In the genomic region with DNA sequence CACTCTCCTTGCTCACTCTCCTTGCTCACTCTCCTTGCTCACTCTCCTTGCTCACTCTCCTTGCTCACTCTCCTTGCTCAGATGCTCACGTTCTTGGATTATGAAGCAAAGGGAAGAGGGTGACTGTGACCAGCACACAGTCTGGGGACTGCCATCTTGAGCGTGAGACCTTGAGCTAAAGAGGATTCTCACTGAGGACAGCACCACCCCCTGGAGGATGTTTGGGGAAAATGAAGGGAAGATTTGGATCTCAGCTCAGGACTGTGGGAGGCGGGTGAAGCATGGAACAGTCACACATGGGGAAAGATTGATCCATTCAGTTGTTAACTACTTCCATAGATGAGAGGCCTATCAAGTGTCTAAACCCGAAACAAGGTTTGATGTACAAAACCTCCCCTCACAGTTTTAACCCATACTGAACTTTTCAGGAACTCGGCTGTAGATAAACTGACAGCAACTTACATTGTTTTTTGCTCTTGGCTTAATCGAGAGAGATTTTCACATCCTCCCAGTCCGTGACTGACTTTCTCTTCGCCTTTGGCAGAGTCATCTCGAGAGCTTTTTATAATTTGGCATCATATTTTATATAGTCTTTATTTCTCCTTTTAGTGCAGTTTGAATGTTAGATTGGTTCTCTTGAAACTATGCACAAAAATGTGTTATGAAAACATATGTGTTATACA, we compare ENCODE assay signal across 15 mouse cellular contexts. TPM values are rescaled to one million over a fixed set of nuclear protein-coding genes. Genes with fewer than 3 reads are reported as not detected.
DNase-seq lines count a peak whose midpoint lies in the region; TF ChIP-seq lines count a peak whose summit lies in the region.
"Had no signal": no experiment of that assay in that cellular context is flagged by ENCODE, and none has a peak within 500 bp of the region (broad histone marks: within the 10 kb centered on the region; RNA-seq: fewer than 3 reads in every experiment).

No protein-coding gene starts in this region.

- peaks cover 4 to 7% of the 10 kb centered on the region in 2 experiments for H3K4me1 ChIP-seq in CH12.LX (ENCODE audit: control insufficient read depth in 1 of 2, insufficient read depth in 2 of 2)
- H3K4me1 ChIP-seq in cortical plate, adult 2 months (ENCODE audit: control insufficient read depth, insufficient read depth, low read length): no peaks in the 10 kb centered on the region
- H3K4me1 ChIP-seq in hindbrain, embryonic 10.5 days (replicated peaks): peaks cover 12% of the 10 kb centered on the region
- H3K4me1 ChIP-seq: midbrain, embryonic 12.5 days had no signal

- no peaks in the 10 kb centered on the region for H3K27me3 ChIP-seq in CH12.LX (replicated peaks)
- H3K27me3 ChIP-seq in hindbrain, embryonic 10.5 days (ENCODE audit: insufficient read depth, poor library complexity, severe bottlenecking): peaks cover 6% of the 10 kb centered on the region
- H3K27me3 ChIP-seq: liver, embryonic 15.5 days had no signal

- H3K79me2 ChIP-seq in CH12.LX (replicated peaks; ENCODE audit: control insufficient read depth, extremely low read depth, insufficient read depth, poor library complexity, severe bottlenecking): no peaks in the 10 kb centered on the region

- WGBS in hindbrain, embryonic 10.5 days: 76% methylated on average over 9 of the region's 9 CpGs

- in situ Hi-C loops in CH12.LX (cut with MboI; ENCODE audit: low pct_ligation_motif_present, low pct_unique_long_range_greater_than_20kb, low sequenced_read_pairs): no loop called here

- H3K27ac ChIP-seq in left cerebral cortex, adult 2 months: no peak overlapping the region
- no peak overlapping the region for H3K27ac ChIP-seq in CH12.LX (ENCODE audit: insufficient read depth, low read depth)
- no peak overlapping the region for H3K27ac ChIP-seq in cortical plate, adult 2 months (ENCODE audit: insufficient read depth, low read length)
- H3K27ac ChIP-seq in hindbrain, embryonic 10.5 days: no peak overlapping the region
- H3K27ac ChIP-seq: liver, embryonic 15.5 days; midbrain, embryonic 12.5 days had no signal

- peak; percentile 46 for TF ChIP-seq RAD21 in CH12.LX (IDR thresholded peaks at IDR 0.05; ENCODE audit: low read depth, low read length)

- H3K4me2 ChIP-seq in CH12.LX (ENCODE audit: insufficient read depth, low read depth, poor library complexity, severe bottlenecking): no peak overlapping the region
- H3K4me2 ChIP-seq: liver, embryonic 15.5 days; midbrain, embryonic 12.5 days had no signal

- peak; percentile 34 for TF ChIP-seq CTCF in left cerebral cortex, adult 2 months (IDR thresholded peaks at IDR 0.05)
- TF ChIP-seq CTCF in CH12.LX (conservative IDR thresholded peaks at IDR 0.05 in 1 of 2, IDR thresholded peaks at IDR 0.05 in 1 of 2; ENCODE audit: low read depth in 2 of 2, low read length in 2 of 2): peak; percentile 16 to 54; a peak in 2 of 4 replicates
- peak; percentile 33 for TF ChIP-seq CTCF in cortical plate, adult 2 months (IDR thresholded peaks at IDR 0.05; ENCODE audit: extremely low read depth, insufficient read depth, low read length)

- peaks cover 2% of the 10 kb centered on the region for H3K9me3 ChIP-seq in CH12.LX (replicated peaks; ENCODE audit: low read length)
- H3K9me3 ChIP-seq in hindbrain, embryonic 10.5 days: no peaks in the 10 kb centered on the region
- H3K9me3 ChIP-seq: liver, embryonic 15.5 days; midbrain, embryonic 12.5 days had no signal

- peak; percentile 8 to 42 for DNase-seq in adrenal gland, postnatal 36 days
- no peak for DNase-seq in adrenal gland, adult 18-20 months (ENCODE audit: low spot score in 2 of 2)
- DNase-seq in left cerebral cortex, adult 2 months (ENCODE audit: extremely low spot score in 1 of 2, low spot score in 2 of 2): no peak
- DNase-seq in left cerebral cortex, adult 9 months (ENCODE audit: low spot score in 2 of 2): no peak
- no peak for DNase-seq in CH12.LX (ENCODE audit: extremely low read depth)
- no peak for DNase-seq in ovary, postnatal 10 days (ENCODE audit: low spot score)
- DNase-seq in hindbrain, embryonic 10.5 days (ENCODE audit: low spot score): no peak
- DNase-seq: cerebellum, adult 11-12 months; gastrocnemius, postnatal 10 days; kidney, adult 11 months; layer of hippocampus, postnatal 36 days; thymus, postnatal 4 days had no signal

- H3K9ac ChIP-seq in CH12.LX (ENCODE audit: insufficient read depth, low read depth): no peak overlapping the region
- H3K9ac ChIP-seq: liver, embryonic 15.5 days; midbrain, embryonic 12.5 days had no signal

- no peak overlapping the region for H3K4me3 ChIP-seq in left cerebral cortex, adult 2 months
- no peak overlapping the region for H3K4me3 ChIP-seq in CH12.LX (replicated peaks in 1 of 3; ENCODE audit: low read depth in 2 of 3, low read length in 2 of 3, poor library complexity in 1 of 3)
- no peak overlapping the region for H3K4me3 ChIP-seq in cortical plate, adult 2 months (ENCODE audit: insufficient read depth, low read length)
- H3K4me3 ChIP-seq in hindbrain, embryonic 10.5 days: no peak overlapping the region
- H3K4me3 ChIP-seq: liver, embryonic 15.5 days; midbrain, embryonic 12.5 days had no signal

- TF ChIP-seq EP300 in CH12.LX (IDR thresholded peaks at IDR 0.05; ENCODE audit: low read length): no peak

- H3K36me3 ChIP-seq in CH12.LX (replicated peaks in 1 of 2; ENCODE audit: control insufficient read depth in 1 of 2, insufficient read depth in 1 of 2, low read length in 1 of 2): no peaks in the 10 kb centered on the region
- no peaks in the 10 kb centered on the region for H3K36me3 ChIP-seq in hindbrain, embryonic 10.5 days
- H3K36me3 ChIP-seq: liver, embryonic 15.5 days; midbrain, embryonic 12.5 days had no signal

- dilution Hi-C loops in CH12.LX (cut with MboI; ENCODE audit: extremely low pct_ligation_motif_present, extremely low pct_unique_long_range_greater_than_20kb, low sequenced_read_pairs): no loop called here

- intact Hi-C loops in left cerebral cortex, adult 2 months (cut with DNase I): no loop called here

- no peak for TF ChIP-seq POLR2A in CH12.LX (IDR thresholded peaks at IDR 0.05; ENCODE audit: low read depth, low read length)
- TF ChIP-seq POLR2A in cortical plate, adult 2 months (IDR thresholded peaks at IDR 0.05; ENCODE audit: extremely low read depth, insufficient read depth, low read length): no peak

TF ChIP-seq in CH12.LX, 34 proteins besides CTCF, POLR2A, EP300 and RAD21:
- TF ChIP-seq USF2 (conservative IDR thresholded peaks at IDR 0.05; ENCODE audit: low read depth, low read length): no peak
- TF ChIP-seq SMC3 (IDR thresholded peaks at IDR 0.05; ENCODE audit: low read depth, low read length): peak; percentile 40

RNA-seq across cellular contexts. Expression of a gene that starts 7.9 kb away (rescaled TPM):
- 10 to 100 TPM; 25.3 to 34.9 TPM for total RNA-seq in adrenal gland, postnatal 36 days (2021)
- total RNA-seq in adrenal gland, adult 18-20 months (2021): 10 to 100 TPM; 20.3 to 33.2 TPM
- 1 to 10 TPM; 5.2 to 5.3 TPM for total RNA-seq in left cerebral cortex, adult 2 months (2021)
- 0.04 and 0.25 TPM in 2 replicates for total RNA-seq in CH12.LX (2012; rRNA removed)
- 0.09 and 0.31 TPM in 2 replicates for total RNA-seq in CH12.LX (2014; rRNA removed)
- 0.17 and 0.31 TPM in 2 replicates for polyA plus RNA-seq in CH12.LX (2012; ENCODE audit: insufficient read length, low read depth)
- 6.6 and 8.0 TPM in 2 replicates for polyA plus RNA-seq in cortical plate, adult 2 months (2012; rRNA removed)
- polyA plus RNA-seq in hindbrain, embryonic 10.5 days (2016; fragmentation: Nextera tagmentation; extraction: Ambion mirVana): 5.9 and 6.0 TPM in 2 replicates

Comparison
In these comparisons a context has a peak if more than half of its experiments do, and no peak if none do; other contexts are left out.
1. DNase-seq: peak in adrenal gland, postnatal 36 days (2 of 2); none in adrenal gland, adult 18-20 months (0 of 2), left cerebral cortex, adult 2 months (0 of 2), left cerebral cortex, adult 9 months (0 of 2), CH12.LX (single experiment), ovary, postnatal 10 days (single experiment) and hindbrain, embryonic 10.5 days (single experiment).
2. RNA of a gene that starts 7.9 kb away (total RNA-seq): 25.3 to 34.9 TPM in adrenal gland, postnatal 36 days, 20.3 to 33.2 TPM in adrenal gland, adult 18-20 months and 5.2 to 5.3 TPM in left cerebral cortex, adult 2 months; 0.04 to 0.31 TPM in CH12.LX; every median in the first group is over 4 times any median in the second.
3. Peak in every context shown above with its lines, with median percentiles within 50 percentile points of each other: CTCF ChIP-seq.